Mouse (Mus musculus): Measurements from ENCODE around the gene Fzd4.

DNA sequence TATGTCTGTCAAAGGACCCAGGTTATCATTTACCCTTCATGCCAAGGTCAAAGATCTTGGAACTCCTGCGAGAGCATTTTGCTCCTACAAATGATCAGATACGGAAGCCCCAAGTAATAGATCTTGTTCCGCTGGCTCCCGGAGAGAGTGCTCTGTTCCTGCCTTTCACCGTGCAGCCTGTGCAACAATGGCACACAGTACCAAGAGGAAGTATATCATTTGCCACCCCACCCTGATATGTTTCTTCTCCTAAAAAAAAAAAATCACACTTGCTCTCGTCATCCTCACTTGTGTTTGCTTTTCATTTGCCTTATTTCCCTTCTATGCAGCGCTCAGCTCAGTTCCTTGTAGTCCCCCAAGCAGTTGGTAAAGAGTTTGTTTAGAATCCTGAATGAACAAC is 7.9 kb downstream of the Fzd4 start:
- TF ChIP-seq POLR2A (IDR thresholded peaks at IDR 0.05; ENCODE audit: insufficient read depth, low read length) (no peak), CTCF (IDR thresholded peaks at IDR 0.05; ENCODE audit: low read depth, low read length) (no peak)
